Mouse (Mus musculus): ENCODE results near the gene Ibtk. TPM values are rescaled to one million over a fixed set of nuclear protein-coding genes. Genes with fewer than 3 reads are reported as not detected.
"Not testable (repeated sequence)": the region's sequence is repeated elsewhere in the genome, so short reads cannot be mapped to it uniquely, and the experiment has no call there.

Gene Ibtk
- 17.8 and 44.7 TPM in 2 replicates for polyA plus RNA-seq (2014; fragmentation: Nextera tagmentation; extraction: Ambion mirVana)

GRCm38 (mm10) chr9:85749142-85749921 lies at the start of gene Ibtk:
Ibtk (minus strand) TSS chr9:85749334.
- Histone ChIP-seq H3K4me2 (replicated peaks; ENCODE audit: low read depth, low read length) (peak within 1 kb of the TSS; percentile 72), H3K9ac (ENCODE audit: low read depth, low read length) (peak within 1 kb of the TSS; percentile 97), H3K27ac (ENCODE audit: low read depth, low read length) (peak within 1 kb of the TSS; percentile 99), H3K27me3 (ENCODE audit: control insufficient read depth, insufficient read depth, low read length) (no peaks in the 10 kb centered on the region), H3K36me3 (ENCODE audit: control insufficient read depth, insufficient read depth, low read length) (no peaks in the 10 kb centered on the region), H3K4me1 (ENCODE audit: control insufficient read depth, insufficient read depth, low read length) (peaks cover 4% of the 10 kb centered on the region; the same call in 1 of the 2 replicates), H3K4me3 (ENCODE audit: low read length) (peak within 1 kb of the TSS; percentile 93), H3K9me3 (ENCODE audit: control insufficient read depth, low read length) (no peaks in the 10 kb centered on the region)
- under 1% methylated on average over 42 of the region's 52 CpGs for WGBS
- peak; percentile 100 for ATAC-seq (ENCODE audit: low FRiP score, low TSS enrichment)

DNA sequence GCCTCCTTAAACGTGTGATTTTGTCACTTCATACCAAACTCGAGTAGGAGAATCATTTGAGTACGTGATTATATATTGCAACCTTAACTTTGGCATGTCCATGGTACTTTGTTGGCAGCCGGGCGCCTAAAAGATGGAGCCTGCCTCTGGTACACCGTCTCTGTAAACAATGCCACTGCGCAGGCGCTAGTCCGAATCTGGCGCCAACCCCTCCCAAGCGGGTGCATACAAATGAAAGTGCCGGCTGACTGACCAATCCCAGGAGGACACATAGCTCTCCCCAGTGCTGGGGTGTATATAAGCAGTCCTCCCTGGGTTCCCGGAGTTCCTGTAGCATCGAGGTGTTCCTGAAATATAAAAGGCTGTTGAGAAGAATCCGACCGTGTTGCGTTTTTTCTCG lies 42.4 kb upstream of the Ibtk start:
- not testable (repeated sequence) for H3K36me3 ChIP-seq (ENCODE audit: control insufficient read depth, insufficient read depth, low read length); H3K9me3 ChIP-seq (ENCODE audit: control insufficient read depth, low read length); H3K4me1 ChIP-seq (ENCODE audit: control insufficient read depth, insufficient read depth, low read length); H3K9ac ChIP-seq (ENCODE audit: low read depth, low read length); ATAC-seq (ENCODE audit: low FRiP score, low TSS enrichment); H3K4me3 ChIP-seq (ENCODE audit: low read length); H3K27me3 ChIP-seq (ENCODE audit: control insufficient read depth, insufficient read depth, low read length); H3K27ac ChIP-seq (ENCODE audit: low read depth, low read length); H3K4me2 ChIP-seq (replicated peaks; ENCODE audit: low read depth, low read length)
- 93% methylated on average over 18 of the region's 18 CpGs for WGBS

- no peaks in the 10 kb centered on the region for H3K27me3 ChIP-seq (ENCODE audit: control insufficient read depth, insufficient read depth, low read length)
- no peaks in the 10 kb centered on the region for H3K9me3 ChIP-seq (ENCODE audit: control insufficient read depth, low read length)
- no peak overlapping the region for H3K27ac ChIP-seq (ENCODE audit: low read depth, low read length)
- no peak for ATAC-seq (ENCODE audit: low FRiP score, low TSS enrichment)
- H3K4me2 ChIP-seq (replicated peaks; ENCODE audit: low read depth, low read length) = no peak overlapping the region
- 89% methylated on average over 4 of the region's 4 CpGs for WGBS
- no peaks in the 10 kb centered on the region for H3K4me1 ChIP-seq (ENCODE audit: control insufficient read depth, insufficient read depth, low read length)
- no peaks in the 10 kb centered on the region for H3K36me3 ChIP-seq (ENCODE audit: control insufficient read depth, insufficient read depth, low read length)
- H3K9ac ChIP-seq (ENCODE audit: low read depth, low read length) = no peak overlapping the region
- no peak overlapping the region for H3K4me3 ChIP-seq (ENCODE audit: low read length)
Measured at GRCm38 (mm10) chr9:85780249-85780648, 31.1 kb upstream of the Ibtk start.

GRCm38 (mm10) chr9:85779458-85779857 lies 30.3 kb upstream of the Ibtk start:
- no peaks in the 10 kb centered on the region for H3K4me1 ChIP-seq (ENCODE audit: control insufficient read depth, insufficient read depth, low read length)
- no peak overlapping the region for H3K9ac ChIP-seq (ENCODE audit: low read depth, low read length)
- H3K27ac ChIP-seq (ENCODE audit: low read depth, low read length) = no peak overlapping the region
- H3K4me2 ChIP-seq (replicated peaks; ENCODE audit: low read depth, low read length) = no peak overlapping the region
- 25% methylated on average over 4 of the region's 4 CpGs for WGBS
- no peaks in the 10 kb centered on the region for H3K36me3 ChIP-seq (ENCODE audit: control insufficient read depth, insufficient read depth, low read length)
- H3K27me3 ChIP-seq (ENCODE audit: control insufficient read depth, insufficient read depth, low read length) = no peaks in the 10 kb centered on the region
- H3K9me3 ChIP-seq (ENCODE audit: control insufficient read depth, low read length) = no peaks in the 10 kb centered on the region
- no peak for ATAC-seq (ENCODE audit: low FRiP score, low TSS enrichment)
- H3K4me3 ChIP-seq (ENCODE audit: low read length) = no peak overlapping the region

- no peak for ATAC-seq (ENCODE audit: low FRiP score, low TSS enrichment)
- 81% methylated on average over 6 of the region's 6 CpGs for WGBS
Measured at GRCm38 (mm10) chr9:85777544-85777943, 28.4 kb upstream of the Ibtk start.

GRCm38 (mm10) chr9:85772280-85772679 lies 23.1 kb upstream of the Ibtk start:
- H3K36me3 ChIP-seq (ENCODE audit: control insufficient read depth, insufficient read depth, low read length) = no peaks in the 10 kb centered on the region
- H3K9me3 ChIP-seq (ENCODE audit: control insufficient read depth, low read length) = no peaks in the 10 kb centered on the region
- 55% methylated on average over 12 of the region's 12 CpGs for WGBS
- H3K4me1 ChIP-seq (ENCODE audit: control insufficient read depth, insufficient read depth, low read length) = no peaks in the 10 kb centered on the region
- no peak overlapping the region for H3K27ac ChIP-seq (ENCODE audit: low read depth, low read length)
- H3K4me2 ChIP-seq (replicated peaks; ENCODE audit: low read depth, low read length) = no peak overlapping the region
- no peak overlapping the region for H3K4me3 ChIP-seq (ENCODE audit: low read length)
- no peak for ATAC-seq (ENCODE audit: low FRiP score, low TSS enrichment)
- no peaks in the 10 kb centered on the region for H3K27me3 ChIP-seq (ENCODE audit: control insufficient read depth, insufficient read depth, low read length)
- no peak overlapping the region for H3K9ac ChIP-seq (ENCODE audit: low read depth, low read length)

More at GRCm38 (mm10) chr9:85777544-85777943, 28.4 kb upstream of the Ibtk start:
- Histone ChIP-seq H3K9ac (ENCODE audit: low read depth, low read length) (no peak overlapping the region), H3K27me3 (ENCODE audit: control insufficient read depth, insufficient read depth, low read length) (no peaks in the 10 kb centered on the region), H3K4me2 (replicated peaks; ENCODE audit: low read depth, low read length) (no peak overlapping the region), H3K4me1 (ENCODE audit: control insufficient read depth, insufficient read depth, low read length) (no peaks in the 10 kb centered on the region), H3K9me3 (ENCODE audit: control insufficient read depth, low read length) (no peaks in the 10 kb centered on the region), H3K27ac (ENCODE audit: low read depth, low read length) (no peak overlapping the region), H3K4me3 (ENCODE audit: low read length) (no peak overlapping the region), H3K36me3 (ENCODE audit: control insufficient read depth, insufficient read depth, low read length) (no peaks in the 10 kb centered on the region)

DNA sequence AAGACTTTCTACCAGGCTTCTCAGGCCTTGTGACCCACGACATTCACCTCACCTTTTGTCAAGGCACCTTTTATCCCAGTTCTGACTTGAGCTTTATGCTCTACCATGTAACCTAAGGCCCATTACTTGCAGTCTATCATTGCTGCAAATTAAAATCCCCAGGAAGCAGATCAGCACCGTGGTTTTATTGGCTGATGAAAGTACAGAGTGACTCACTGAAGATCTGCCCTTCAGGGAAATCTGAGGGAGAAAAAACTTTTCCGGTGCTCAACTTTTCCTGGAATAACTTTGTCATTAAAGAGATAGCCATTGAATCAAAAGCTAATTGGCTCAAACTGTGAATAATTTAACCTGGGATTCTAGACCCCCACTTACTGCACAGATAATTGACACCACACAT lies 22.3 kb upstream of the Ibtk start:
- H3K4me1 ChIP-seq (ENCODE audit: control insufficient read depth, insufficient read depth, low read length) = no peaks in the 10 kb centered on the region
- H3K36me3 ChIP-seq (ENCODE audit: control insufficient read depth, insufficient read depth, low read length) = no peaks in the 10 kb centered on the region
- WGBS = 76% methylated on average over 3 of the region's 3 CpGs

GRCm38 (mm10) chr9:85770369-85770768 lies 21.2 kb upstream of the Ibtk start:
- H3K9ac ChIP-seq (ENCODE audit: low read depth, low read length) = no peak overlapping the region
- no peak for ATAC-seq (ENCODE audit: low FRiP score, low TSS enrichment)
- H3K4me1 ChIP-seq (ENCODE audit: control insufficient read depth, insufficient read depth, low read length) = no peaks in the 10 kb centered on the region
- H3K4me3 ChIP-seq (ENCODE audit: low read length) = no peak overlapping the region
- no peaks in the 10 kb centered on the region for H3K27me3 ChIP-seq (ENCODE audit: control insufficient read depth, insufficient read depth, low read length)
- 28% methylated on average over 4 of the region's 4 CpGs for WGBS
- H3K4me2 ChIP-seq (replicated peaks; ENCODE audit: low read depth, low read length) = no peak overlapping the region
- H3K9me3 ChIP-seq (ENCODE audit: control insufficient read depth, low read length) = no peaks in the 10 kb centered on the region
- no peak overlapping the region for H3K27ac ChIP-seq (ENCODE audit: low read depth, low read length)
- H3K36me3 ChIP-seq (ENCODE audit: control insufficient read depth, insufficient read depth, low read length) = no peaks in the 10 kb centered on the region

More for the DNA sequence above, 22.3 kb upstream of the Ibtk start:
- Histone ChIP-seq H3K4me2 (replicated peaks; ENCODE audit: low read depth, low read length) (no peak overlapping the region), H3K9me3 (ENCODE audit: control insufficient read depth, low read length) (no peaks in the 10 kb centered on the region), H3K27ac (ENCODE audit: low read depth, low read length) (no peak overlapping the region), H3K27me3 (ENCODE audit: control insufficient read depth, insufficient read depth, low read length) (no peaks in the 10 kb centered on the region), H3K4me3 (ENCODE audit: low read length) (no peak overlapping the region), H3K9ac (ENCODE audit: low read depth, low read length) (no peak overlapping the region)
- no peak for ATAC-seq (ENCODE audit: low FRiP score, low TSS enrichment)

DNA sequence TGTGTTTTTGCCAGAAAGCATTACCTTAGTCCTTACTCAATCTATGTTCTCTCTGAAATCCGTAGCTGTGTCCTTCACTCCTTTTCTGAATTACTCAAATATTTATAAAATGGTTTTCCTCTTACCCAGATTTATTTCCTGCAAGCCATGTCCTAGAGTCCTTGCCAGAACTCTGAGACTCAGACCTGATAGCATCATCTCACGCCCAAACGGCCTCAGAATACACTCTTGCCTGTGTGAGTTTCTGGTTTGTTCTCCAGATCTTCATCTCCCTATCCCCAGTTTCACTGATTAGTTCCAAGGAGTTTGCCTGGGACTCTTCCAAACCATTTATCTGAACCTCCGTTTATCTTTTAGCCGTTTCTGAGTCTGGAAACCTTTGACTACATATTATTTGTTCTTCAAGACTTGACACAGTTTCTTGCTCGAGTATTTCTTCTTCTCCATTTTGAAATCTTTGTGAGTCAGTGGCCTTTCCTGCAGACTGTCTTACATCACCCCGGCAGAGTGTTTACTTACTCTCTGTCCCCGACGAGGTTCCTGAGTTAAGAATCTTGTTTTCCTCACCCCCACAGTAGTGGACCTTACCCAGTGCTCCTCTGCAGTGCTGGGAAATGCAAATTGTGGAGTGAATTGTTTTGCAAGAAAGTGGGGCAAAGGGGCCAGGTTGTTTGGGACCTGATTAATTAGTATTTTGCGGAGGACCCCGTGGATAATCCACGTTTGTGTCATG lies 20.1 kb upstream of the Ibtk start:
- Histone ChIP-seq H3K36me3 (ENCODE audit: control insufficient read depth, insufficient read depth, low read length) (no peaks in the 10 kb centered on the region), H3K4me2 (replicated peaks; ENCODE audit: low read depth, low read length) (no peak overlapping the region), H3K9me3 (ENCODE audit: control insufficient read depth, low read length) (no peaks in the 10 kb centered on the region), H3K9ac (ENCODE audit: low read depth, low read length) (no peak overlapping the region), H3K27ac (ENCODE audit: low read depth, low read length) (no peak overlapping the region), H3K4me1 (ENCODE audit: control insufficient read depth, insufficient read depth, low read length) (no peaks in the 10 kb centered on the region), H3K27me3 (ENCODE audit: control insufficient read depth, insufficient read depth, low read length) (no peaks in the 10 kb centered on the region), H3K4me3 (ENCODE audit: low read length) (no peak overlapping the region)
- no peak for ATAC-seq (ENCODE audit: low FRiP score, low TSS enrichment)
- WGBS = 65% methylated on average over 12 of the region's 12 CpGs

All from kidney, embryonic 14.5 days (tissue).